Mouse (Mus musculus): ENCODE data around the gene Dtx2.

Gene Dtx2

DNA sequence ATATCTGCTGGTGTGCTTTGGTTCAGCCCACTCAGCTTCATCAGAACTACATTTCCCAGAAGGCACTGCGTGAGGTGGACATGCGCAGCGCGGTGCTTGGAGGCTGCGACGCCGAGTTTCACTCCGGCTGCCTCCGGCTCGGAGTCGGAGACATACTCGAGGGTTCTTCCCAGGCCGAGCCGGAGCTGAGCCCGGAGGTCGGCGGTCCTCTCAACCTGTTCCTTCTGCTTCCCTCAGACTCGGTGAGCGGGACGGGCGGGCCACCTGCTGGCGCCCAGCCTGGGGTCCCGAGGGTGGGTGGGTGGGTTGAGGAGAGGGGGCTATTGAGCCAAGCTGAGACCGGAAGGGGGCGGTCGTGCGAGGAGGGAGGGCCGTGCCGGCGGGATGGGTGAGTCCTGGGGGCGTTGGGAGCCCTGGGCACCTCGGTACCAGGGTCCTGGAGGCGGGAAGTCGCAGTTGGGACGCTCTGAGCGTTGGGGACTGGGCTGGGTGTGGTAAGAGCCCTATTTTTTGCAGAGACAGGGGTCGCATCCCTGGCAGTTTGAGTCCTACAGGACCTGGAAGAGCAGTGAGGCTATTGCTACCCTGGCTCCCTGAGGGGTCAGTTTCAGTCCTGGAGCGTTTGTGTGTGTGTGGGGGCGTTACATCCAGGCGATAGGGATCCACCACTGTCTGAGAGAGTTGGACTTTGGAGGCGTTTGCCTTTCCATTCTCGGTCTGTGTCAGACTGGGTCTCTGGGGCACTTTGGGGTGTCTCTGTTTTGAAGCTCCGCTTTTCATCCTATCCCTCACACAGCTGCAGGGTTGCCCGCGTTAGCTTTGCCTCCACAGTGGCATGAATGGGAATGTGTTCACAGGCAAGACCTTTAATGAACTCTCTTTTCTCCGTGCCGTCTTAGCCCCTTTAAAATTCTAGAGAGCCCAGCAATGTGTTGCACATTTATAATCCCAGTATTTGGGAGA lies at the start of gene Dtx2:
Gene Dtx2 (plus strand): TSS at position 76 of the 963 bp plus-strand sequence.
- DNase-seq: peak; percentile 89 to 90

DNA sequence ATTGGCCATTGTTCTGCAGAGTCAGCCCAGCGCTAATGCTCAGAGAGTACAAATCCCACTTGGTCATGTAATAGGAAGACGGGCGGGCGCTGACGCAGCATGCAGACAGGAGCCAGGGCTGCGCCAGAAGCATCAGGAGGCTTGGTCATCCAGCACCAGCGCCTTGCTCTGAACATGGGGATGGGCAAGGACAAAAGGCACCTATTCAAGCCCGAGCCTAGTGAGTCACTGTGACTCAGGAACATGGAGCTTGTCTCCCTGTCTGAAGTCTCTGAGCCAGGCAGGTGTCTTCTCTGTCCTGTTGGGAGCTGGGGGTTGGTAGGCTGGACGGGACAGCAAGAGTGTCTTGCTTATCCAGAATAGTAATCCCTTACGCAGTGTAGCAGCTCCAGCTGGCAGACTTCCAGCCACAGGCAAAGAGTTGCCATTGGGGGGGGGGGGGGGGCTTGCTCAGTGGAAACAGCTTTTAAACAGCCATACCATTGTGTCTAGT lies 48.6 kb upstream of the Dtx2 start:
- DNase-seq: no peak

DNA sequence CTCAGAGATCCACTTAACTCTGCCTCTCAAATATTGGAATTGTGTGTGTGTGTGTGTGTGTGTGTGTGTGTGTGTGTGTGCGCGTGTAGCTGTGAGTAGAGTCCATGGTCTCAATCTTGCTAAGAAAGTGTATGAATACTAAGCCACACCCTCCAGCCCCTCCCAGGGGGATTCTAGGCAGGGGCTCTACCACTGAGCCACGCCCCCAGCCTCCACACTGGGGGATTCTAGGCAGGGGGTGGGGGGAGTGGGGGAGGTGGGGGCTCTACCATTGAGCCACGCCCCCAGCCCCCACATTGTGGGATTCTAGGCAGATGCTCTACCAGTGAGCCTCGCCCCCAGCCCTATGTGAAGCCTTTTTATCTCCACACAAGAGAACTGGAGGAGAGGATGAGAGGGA lies 48.0 kb upstream of the Dtx2 start:
- DNase-seq: no peak

DNA sequence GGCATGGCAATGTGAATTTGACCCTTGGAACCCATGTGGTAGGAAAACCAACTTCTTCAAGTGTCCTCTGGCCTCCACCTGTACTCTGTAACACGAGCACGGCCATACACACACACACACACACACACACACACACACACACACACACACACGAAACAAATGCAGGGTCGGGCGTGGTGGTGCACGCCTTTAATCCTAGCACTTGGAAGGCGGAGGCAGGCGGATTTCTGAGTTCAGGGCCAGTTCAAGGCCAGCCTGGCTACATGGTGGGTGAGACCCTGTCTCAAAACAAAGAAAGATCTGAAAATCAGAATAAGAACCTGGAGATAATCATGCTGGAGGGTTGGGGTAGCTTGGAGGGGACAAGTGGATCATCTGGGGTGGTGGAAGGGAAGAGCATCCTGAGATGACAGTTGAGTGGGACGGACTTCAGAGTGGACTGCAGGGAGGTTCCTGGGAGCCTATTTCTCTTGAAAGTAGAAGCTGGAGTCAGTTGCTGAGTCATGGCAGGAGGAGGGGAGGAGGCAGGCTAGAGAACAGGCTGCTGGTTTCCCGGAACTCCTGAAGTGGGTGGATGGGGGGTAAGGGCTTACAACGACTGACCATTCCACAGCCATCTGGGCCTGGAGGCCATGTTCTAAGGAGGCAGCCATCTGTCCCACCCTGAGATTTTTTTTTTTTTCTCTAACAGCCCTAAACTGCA lies 43.7 kb upstream of the Dtx2 start:
- no peak for DNase-seq

DNA sequence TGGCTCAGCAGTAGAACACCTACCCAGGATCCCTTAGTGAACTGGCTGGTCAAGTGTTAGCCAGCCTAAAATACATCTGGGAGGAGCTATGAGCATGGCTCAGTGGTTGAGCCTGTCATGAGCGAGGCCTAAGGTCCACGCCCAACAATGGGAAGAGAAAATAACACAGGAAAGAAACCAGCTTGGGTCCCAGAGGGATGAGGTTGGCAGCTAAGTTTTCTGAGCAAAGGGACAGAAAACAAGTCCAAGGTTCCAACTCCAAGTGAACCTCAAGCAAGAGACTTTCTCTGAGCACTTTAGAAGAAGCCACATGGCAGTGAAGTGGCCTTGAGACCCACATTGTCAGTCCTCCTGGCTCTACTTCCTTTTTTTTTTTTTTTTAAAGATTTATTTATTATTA lies 42.9 kb upstream of the Dtx2 start:
- DNase-seq: no peak

DNA sequence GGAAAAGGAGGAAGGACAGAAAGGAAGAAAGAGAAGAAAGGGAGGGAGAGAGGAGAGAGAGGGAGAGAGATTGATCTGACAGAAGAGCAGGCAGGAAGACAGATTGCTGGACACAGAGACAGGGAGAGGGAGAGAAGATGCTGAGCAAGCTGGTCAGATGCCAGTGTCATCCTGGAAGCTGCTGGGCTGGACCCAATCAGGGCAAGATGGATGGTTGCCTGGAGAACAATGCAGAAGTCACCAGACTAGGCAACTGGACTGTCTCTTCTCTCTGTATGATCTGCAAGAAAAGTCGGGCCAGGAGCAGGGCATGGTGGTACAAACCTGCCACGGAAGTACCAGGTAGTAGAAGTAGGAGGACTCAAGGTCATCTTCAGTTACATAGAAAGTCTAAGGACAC lies 41.8 kb upstream of the Dtx2 start:
- DNase-seq: no peak

DNA sequence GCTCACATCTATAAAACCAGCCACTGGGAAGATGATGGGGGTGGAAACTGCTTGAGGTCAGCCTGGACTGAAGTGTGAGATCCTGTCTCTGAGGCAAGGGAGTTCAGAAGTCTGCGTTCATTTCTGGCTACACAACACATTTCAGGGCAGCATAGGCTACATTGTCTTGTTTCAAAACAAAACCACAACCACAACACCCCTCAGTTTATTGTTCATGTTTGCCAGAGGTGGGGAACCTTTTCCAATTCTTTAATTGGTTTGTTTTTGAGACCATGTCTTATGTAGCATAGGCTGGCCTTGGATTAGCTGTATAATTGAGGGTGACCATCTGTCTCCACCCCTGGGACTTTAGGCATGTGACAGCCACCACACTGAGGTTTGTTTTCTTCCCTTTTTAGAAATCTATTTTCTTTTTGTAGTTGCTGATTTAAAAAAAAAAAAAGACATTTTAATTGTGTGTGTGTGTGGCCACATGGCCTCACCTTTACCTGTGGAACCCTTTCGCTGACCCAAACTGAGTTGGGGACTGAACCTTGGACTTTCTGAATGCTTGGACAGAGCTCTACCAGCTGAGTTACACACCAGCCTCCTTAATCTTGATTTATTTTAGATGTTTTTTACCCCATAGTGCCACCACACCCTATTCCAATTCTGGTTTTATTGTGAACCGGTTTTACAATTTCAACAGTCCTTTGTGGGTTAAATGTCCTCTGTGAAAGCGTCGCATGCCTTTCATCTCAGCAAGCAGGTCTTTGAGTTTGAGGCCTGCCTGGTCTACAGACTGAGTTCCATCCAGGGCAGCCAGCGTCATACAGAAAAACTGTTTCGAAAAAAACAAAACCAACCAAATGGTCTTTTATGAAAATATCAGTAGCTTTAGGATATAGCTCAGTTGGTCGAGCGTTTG lies 38.0 kb upstream of the Dtx2 start:
- no peak for DNase-seq

DNA sequence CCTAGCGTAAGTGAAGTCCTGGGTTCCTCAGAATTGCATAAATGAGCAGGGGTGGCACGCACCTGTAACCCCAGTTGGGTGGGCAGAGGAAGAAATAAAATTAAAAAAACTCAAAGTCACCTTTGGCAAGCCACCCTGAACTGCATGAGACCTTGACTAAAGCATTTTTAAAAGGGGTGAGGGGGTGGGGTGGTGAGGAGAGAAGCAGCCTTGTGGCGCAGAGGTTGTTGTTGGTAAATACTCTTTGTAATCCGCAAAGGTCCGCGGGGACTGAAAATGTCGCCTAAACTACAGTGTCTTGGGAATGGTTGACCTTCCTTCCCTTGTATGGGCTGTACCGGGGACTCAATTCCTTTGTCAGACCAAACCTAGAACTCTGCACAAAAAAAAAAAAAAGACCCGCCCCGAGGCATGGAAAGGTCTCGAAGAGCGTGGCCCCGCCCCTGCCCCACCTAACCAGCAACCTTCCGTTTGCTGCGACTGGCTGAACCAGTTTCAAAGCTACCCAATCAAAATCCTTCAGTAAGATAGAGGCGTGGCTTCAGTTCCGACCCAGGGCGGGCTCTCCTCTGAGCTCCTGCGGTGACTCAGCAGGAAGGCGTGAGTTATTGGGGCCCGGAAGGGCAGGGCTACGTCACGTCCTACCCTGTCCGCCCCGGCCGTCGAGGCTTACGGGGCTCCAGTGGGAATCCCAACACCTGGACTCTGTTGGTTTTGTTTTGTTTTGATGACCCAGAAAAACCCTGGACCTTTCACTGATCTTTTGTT lies 37.2 kb upstream of the Dtx2 start:
- peak; percentile 87 to 97 for DNase-seq

DNA sequence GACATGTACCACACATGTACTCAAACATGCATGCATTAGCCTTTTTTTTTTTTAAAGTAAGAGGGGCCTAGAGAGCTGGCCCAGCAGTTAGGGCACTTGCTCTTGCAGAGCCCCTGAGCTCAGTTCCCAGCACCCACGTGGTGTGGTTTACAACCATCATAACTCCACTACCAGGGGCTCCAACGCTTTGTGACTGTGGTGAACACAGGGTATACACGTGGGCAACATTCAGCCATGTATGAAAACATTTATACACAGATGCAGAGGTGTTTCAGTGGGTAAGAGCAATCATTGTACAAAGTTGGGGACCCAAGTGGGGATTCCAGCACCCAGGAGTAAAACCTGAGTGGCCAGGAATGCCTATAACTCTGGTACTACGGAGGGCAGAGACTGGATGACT lies 36.2 kb upstream of the Dtx2 start:
- no peak for DNase-seq

DNA sequence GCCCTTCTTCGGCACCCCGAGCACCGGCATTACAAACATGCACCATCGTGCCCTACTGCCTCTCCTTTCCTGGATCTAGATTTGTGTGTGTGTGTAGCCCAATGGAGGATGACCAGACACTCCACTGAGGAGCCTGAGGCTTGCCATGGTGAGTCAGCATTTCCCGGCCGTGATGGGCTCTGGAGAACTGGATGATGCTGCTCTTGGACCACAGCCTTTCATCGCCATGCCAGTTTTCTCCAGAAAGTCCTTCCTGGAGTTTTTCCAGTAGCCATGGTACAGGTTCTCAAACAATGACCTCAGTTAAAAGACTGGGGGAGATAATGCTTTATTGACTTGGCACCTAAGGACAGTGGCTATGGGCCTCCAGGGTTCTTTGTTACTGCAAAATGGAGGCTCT lies 34.7 kb upstream of the Dtx2 start:
- no peak for DNase-seq

DNA sequence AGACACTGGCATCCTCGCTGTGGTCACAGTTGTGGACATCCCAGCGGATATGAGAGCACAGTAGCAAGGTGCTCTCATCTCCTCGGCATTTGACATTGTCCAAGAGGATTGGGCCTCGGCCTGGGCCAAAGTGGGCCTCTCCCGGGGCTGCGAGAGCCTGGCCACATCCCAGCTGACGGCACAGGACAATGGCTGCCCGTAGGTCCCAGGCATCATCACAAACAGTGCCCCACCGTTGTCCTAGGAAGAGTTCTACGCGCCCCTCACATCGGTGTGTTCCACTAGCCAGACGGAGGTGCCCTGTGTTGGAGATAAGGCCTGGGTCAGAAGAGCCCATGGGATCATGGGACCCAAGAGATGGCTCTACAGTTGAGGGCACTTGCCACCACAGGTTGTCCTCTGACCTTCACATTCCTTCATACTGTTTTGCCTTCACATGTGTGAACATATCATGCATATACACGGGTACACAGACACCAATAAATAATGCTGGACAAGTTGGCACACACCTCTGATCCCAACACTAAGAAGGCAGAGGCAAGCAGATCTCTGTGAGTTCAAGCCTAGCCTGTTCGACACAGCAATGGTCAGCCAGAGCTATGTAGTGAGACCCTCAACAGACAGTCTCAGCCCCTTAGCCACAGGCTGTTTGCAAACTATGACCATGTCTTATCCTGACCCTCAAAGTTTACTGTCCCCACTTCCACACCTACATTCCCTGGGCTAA lies 33.5 kb upstream of the Dtx2 start:
- peak in 1 of 2 experiments; percentile 29 for DNase-seq

DNA sequence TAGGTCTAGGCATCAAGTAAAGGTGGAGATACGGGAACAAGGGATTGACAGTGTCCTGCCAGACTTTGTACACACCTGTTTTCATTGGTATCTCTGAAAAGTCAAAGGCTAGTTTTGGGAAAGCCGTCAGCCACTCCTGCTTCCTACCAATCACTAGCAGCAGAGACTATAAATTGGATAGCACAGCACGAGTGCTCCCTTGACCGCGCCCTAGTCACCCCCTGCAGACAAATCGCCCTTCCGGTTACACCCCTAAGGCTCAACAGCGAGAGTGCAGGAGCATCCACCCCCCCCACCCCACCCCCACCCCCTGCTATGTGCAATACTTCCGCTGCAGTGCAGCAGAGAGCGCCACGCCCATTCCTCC lies 32.5 kb upstream of the Dtx2 start:
- no peak for DNase-seq

DNA sequence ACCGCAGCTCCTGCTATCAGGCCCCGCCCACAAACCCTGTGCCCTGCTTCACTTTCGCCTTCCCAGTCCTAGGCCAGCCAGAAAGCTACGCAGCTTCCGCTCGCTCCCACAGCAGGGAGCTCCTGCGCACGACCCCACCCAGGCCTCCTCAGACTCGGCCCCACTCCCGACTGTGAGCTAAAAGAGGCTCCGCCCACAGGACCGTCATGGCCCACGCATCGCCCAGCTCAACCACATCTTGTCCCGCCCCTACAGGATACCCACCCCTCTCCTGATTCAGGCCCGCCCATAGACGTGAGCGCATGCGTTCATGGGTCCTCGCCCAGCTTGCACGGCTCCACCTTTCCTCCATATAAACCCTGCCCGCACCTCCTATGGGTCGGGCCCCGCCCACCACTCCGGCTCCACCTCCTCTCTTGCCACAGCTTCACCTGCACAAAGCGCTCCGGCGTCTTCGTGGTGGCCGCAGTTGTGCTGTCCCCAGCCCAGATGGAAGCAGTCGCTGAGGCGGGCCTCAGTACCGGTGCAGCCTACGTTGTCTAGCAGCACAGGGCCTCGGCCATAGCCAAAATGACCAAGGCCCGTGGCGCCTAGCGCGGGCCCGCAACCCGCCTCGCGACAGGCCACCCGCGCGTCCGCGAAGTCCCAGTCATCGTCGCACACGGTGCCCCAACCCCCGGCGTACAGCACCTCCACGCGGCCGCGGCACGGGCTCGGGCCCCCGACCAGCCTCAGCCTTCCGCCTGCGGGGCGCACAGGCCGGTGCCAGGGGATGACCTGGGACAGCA lies 31.9 kb upstream of the Dtx2 start:
- DNase-seq: peak; percentile 98 to 100

DNA sequence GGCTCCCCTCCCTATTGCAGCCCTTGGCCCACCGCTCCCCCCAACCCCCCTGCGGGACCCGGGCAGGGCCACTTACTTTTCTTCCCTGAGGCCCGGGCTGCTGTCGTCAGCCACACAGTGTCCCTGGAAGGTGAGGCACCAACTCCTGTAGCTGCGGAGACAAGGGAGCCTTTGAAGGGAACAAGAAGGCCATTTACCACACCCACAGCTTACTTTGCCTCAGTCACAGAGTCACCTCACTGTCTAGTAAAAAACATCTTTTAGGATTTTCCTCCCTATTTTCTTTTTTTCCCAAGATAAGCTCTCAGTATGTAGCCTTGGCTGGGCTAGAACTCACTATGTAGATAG lies 31.3 kb upstream of the Dtx2 start:
- no peak for DNase-seq

DNA sequence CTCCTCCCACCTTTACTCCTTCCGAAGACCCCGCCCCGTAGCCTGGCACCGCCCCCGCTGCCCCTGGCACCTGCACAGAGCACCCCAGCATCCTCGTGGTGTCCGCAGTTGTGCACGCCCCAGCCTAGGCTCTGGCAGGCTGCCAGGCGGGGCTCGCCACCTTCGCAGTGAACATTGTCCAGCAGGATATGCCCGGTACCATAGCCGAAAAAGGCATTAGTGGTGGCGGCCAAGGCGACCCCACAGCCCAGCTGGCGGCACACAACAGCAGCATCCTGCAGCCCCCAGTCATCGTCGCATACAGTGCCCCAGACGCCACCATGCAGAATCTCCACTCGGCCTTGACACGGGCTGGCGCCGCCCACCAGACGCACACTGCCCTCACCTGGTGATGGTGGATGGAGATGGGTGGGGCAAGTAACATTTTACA lies 29.1 kb upstream of the Dtx2 start:
- DNase-seq: peak; percentile 16 to 41

DNA sequence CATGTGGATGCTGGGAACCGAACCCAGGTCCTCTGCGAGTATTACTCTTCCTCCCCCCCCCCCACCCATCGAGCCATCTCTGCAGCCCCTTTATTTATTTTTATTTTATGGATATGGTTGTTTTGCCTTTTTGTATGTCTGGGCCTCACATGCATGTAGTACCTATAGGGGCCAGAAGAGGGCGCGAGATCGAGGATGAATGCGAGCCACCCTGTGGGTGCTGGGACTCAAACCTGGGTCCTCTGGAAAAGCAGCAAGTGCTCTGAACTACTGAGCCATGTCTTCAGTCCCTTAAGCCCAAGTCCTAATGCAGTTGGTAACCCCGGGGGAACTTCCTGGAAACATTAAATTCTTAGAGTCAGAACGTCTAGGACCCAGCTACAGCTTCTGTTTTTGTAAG lies 27.7 kb upstream of the Dtx2 start:
- DNase-seq: peak in 1 of 2 experiments; percentile 39

DNA sequence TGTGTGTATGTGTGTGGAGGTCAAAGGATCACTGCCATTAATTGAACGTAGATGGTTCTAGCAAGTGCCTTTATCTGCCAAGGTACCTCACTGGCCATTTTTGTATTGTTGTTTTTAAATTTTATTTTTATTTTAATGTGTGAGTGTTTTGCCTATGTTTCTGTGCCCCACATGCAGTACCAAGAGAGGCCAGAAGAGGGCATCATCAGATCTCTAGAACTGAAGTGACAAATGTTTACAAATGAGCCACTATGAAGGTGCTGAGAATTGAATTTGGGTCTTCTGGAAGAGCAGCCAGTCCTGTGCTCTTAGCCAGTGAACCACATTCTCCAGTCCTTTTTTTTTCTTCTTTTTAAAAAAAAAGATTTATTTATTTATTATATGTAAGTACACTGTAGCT lies 25.8 kb upstream of the Dtx2 start:
- peak; percentile 43 to 65 for DNase-seq

DNA sequence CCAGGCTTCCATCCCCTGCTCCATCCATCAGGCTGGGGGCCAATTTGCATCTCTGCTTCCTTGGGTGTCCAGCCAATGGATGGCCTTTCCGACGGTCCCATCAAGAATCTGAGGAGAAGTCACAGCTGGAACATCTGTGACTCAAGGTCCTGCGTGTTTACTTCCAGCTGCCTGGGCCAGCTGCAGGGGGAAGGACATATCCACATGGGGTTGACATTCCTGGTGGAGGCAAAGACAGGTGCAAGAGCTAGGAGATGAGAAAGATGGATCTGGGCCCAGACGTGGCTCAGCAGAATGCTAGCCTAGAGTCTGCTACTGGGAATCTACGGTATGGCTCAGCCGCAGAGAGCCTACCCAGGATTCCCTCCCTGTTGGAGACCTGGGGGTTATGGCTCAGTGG lies 24.4 kb upstream of the Dtx2 start:
- DNase-seq: no peak

DNA sequence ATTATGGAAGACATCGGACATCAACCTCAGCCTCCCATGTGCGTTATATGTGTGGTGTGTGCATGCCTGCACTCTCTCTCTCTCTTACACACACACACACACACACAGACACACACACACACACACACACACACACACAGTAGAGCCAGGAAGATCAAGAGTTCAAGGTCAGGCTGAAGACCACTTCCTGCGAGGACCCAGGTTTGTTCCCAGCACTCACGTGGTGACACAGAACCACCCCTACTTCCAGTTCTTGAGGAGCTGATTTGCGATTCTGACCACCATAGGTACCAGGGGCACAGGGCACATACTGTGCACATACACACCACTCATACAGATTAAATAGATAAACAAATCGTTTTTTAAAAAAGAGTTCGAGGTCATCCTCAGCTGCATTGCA lies 22.7 kb upstream of the Dtx2 start:
- DNase-seq: no peak

DNA sequence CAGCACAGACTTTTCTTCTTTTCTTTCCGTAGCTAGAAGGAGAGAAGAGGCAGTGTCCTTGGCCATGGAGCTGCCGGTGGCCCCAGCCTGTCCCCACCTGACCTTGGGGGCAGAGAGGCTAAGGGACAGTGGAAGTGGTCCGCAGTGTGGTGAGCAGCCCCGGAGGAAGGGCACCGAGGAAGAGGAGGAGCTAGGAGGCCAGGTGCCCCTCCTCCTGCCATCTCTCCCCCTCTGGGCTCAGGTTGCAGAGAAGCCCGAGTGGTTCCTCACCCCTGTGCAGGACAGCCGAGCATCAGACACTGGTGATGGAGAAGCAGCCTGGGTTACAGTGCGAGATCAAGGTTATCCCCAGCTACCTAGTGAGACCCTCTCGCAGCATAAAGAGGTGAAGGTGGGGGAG lies 20.2 kb upstream of the Dtx2 start, which contains the start of gene Ssc4d:
Gene Ssc4d (minus strand): TSS at position 167 of the 400 bp plus-strand sequence.
- no peak for DNase-seq
